Mouse (Mus musculus) intestine, embryonic 16.5 days (tissue): ENCODE data around the gene Use1. TPM values are rescaled to one million over a fixed set of nuclear protein-coding genes. Genes with fewer than 3 reads are reported as not detected.
"Not testable (repeated sequence)": the region's sequence is repeated elsewhere in the genome, so short reads cannot be mapped to it uniquely, and the experiment has no call there.

Experiments used
- ATAC-seq: fragments of 200-750 bp; cut with Nextera tagmentation; 2 replicates; pipeline ENCODE4 v1.8.0; 2017; ENCODE audit warnings: moderate TSS enrichment, moderate library complexity
- H3K27ac ChIP-seq: fragments of 300-500 bp; sonication (generic); 2 replicates; pipeline ENCODE4 v1.5.1; 2014; ENCODE audit warnings: mild to moderate bottlenecking, low read length
- H3K27me3 ChIP-seq: fragments of 300-500 bp; sonication (generic); replicated peaks from 2 replicates; pipeline ENCODE4 v1.6.1; 2014; ENCODE audit warnings: low read length, control low read depth, mixed read lengths; ENCODE audit not compliant: control insufficient read depth, insufficient read depth
- H3K36me3 ChIP-seq: fragments of 300-500 bp; sonication (generic); 2 replicates; pipeline ENCODE4 v1.6.1; 2014; ENCODE audit warnings: low read length, control low read depth; ENCODE audit not compliant: control insufficient read depth, insufficient read depth
- H3K4me1 ChIP-seq: fragments of 300-500 bp; sonication (generic); 2 replicates; pipeline ENCODE4 v1.6.1; 2014; ENCODE audit warnings: low read length, control low read depth, mixed read lengths; ENCODE audit not compliant: control insufficient read depth, insufficient read depth
- H3K4me2 ChIP-seq: fragments of 300-500 bp; sonication (generic); 2 replicates; pipeline ENCODE4 v1.6.1; 2014; ENCODE audit warnings: low read depth, low read length, control low read depth
- H3K4me3 ChIP-seq: fragments of 300-500 bp; sonication (generic); 2 replicates; pipeline ENCODE4 v1.5.1; 2014; ENCODE audit warnings: mild to moderate bottlenecking, low read length
- H3K9ac ChIP-seq: fragments of 300-500 bp; sonication (generic); 2 replicates; pipeline ENCODE4 v1.6.1; 2014; ENCODE audit warnings: low read depth, low read length
- H3K9me3 ChIP-seq: fragments of 300-500 bp; sonication (generic); 2 replicates; pipeline ENCODE4 v1.6.1; 2016; ENCODE audit warnings: low read length, control low read depth; ENCODE audit not compliant: control insufficient read depth
- WGBS: fragments of 180-500 bp; shearing (Covaris S2); extraction: QIAGEN DNeasy Blood & Tissue Kit; methylation state at CpG from one replicate; pipeline ENCODE4 v1.1.7; 2014; 5-methylcytosine and 5-hydroxymethylcytosine counted together
- polyA plus RNA-seq: library from polyadenylated mRNA; unstranded; fragments of >200 nt; fragmentation: Nextera tagmentation; extraction: Ambion mirVana; gene quantifications from 2 replicates; pipeline ENCODE4 v1.2.1, GENCODE M21; 2015

Gene Use1
- 89.5 and 95.8 TPM in 2 replicates for polyA plus RNA-seq

- Histone ChIP-seq H3K9ac (peak within 1 kb of the TSS; percentile 70), H3K4me1 (peaks cover 19% of the 10 kb centered on the region), H3K4me2 (peak within 1 kb of the TSS; percentile 82), H3K4me3 (peak within 1 kb of the TSS; percentile 60), H3K27ac (peak within 1 kb of the TSS; percentile 88), H3K9me3 (no peaks in the 10 kb centered on the region), H3K27me3 (no peaks in the 10 kb centered on the region), H3K36me3 (peaks cover 12% of the 10 kb centered on the region; the same call in 1 of the 2 replicates)
- under 1% methylated on average over 56 of the region's 56 CpGs for WGBS
- peak; percentile 80 for ATAC-seq
These were observed at the start of gene Use1 for GRCm38 (mm10) chr8:71366771-71367528. Use1 (plus strand) TSS chr8:71366848.

- not testable (repeated sequence) for H3K4me1 ChIP-seq, H3K27ac ChIP-seq, H3K36me3 ChIP-seq, H3K9ac ChIP-seq, ATAC-seq, H3K9me3 ChIP-seq, H3K4me2 ChIP-seq, H3K27me3 ChIP-seq, H3K4me3 ChIP-seq
- 88% methylated on average over 5 of the region's 5 CpGs for WGBS
These were observed 48.0 kb upstream of the Use1 start for GRCm38 (mm10) chr8:71318610-71319009.

DNA sequence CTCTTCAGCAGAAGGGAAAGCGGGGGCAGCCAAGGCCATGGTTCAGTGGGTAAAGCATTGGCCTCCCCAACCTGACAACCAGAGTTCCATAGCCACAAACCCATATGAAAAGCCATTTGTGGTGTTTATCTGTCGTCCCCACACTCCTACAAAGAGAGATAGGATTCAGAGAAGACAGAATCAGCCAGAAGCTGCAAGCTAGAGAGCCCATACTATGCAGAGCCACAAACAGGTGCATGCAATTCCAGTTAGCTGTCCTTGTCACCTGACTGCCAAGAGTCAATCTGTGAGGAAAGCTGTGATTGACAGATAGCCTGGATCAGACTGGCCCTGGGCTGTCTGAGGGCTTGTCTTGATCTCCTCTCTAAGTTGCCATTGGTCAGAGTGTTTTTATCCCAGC is 46.9 kb upstream of the Use1 start:
- H3K4me3 ChIP-seq, H3K4me2 ChIP-seq, H3K4me1 ChIP-seq, ATAC-seq, H3K9ac ChIP-seq, H3K9me3 ChIP-seq, H3K27me3 ChIP-seq, H3K27ac ChIP-seq: not testable (repeated sequence)
- H3K36me3 ChIP-seq: peaks cover 16% of the 10 kb centered on the region; the same call in 1 of the 2 replicates
- 90% methylated on average over 2 of the region's 2 CpGs for WGBS

DNA sequence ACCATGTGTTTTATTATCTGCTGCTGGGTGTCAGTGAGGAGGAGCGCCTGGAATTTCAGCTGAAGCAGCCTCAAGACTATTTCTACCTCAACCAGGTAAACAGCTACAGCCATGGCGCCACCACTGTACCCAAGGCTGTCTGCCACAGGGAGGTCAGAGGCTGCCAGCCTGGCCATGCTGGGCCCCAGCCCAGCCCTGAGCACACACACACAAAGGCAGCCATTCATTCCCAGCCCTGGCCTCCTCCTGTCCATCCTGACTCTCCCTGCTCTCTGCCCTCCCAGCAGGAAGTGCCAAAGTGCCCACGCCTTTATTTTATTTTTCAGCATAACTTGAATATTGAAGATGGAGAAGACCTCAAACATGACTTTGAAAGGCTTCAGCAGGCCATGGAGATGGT is 43.7 kb upstream of the Use1 start:
- Histone ChIP-seq H3K4me2 (no peak overlapping the region), H3K9ac (no peak overlapping the region), H3K27me3 (no peaks in the 10 kb centered on the region), H3K9me3 (no peaks in the 10 kb centered on the region), H3K4me1 (0 out of 2 replicates have a peak, but pooled peaks cover 2% of the 10 kb centered on the region), H3K36me3 (peaks cover 24% of the 10 kb centered on the region), H3K27ac (no peak overlapping the region), H3K4me3 (no peak overlapping the region)
- WGBS: 96% methylated on average over 3 of the region's 3 CpGs
- no peak for ATAC-seq

DNA sequence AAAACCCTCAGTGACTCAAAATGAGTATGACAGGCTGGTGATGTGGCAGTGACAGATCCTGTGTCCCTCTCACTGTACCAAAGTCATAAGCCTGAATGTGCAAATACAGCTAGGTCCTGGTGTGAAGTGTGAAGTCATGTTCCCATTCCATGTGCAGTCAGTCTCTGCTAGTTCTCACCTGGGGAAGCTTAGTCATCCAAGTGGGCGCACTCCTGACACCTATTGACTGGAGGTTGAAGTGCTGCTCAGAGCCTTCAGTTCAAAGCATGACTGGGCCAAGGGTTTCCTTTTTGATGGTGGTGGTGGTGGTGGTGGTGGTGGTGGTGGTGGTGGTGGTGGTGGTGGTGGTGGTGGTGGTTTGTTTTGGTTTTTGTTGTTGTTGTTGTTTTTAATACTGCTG is 41.8 kb upstream of the Use1 start:
- WGBS: 89% methylated on average over 1 of the region's 1 CpGs

DNA sequence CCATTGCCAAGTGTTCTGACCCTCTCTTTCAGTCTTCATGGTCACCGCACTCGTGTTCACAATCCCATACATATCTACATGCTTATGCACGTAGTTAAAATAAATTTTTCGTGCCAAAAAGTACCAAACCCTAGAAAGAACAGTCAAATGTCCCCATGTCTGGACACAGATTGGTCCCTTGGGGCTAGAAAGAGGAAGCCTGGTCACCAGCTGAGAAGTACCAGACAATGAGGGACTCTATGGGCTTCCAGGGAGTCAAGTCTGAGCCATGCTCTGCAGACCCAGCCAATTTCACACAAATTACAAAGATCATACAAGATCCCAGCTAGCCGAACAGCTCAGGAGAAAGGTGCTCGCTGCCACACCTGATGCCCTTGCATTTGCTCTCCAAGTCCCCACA is 28.8 kb upstream of the Use1 start:
- not testable (repeated sequence) for H3K4me1 ChIP-seq, H3K4me2 ChIP-seq, H3K27me3 ChIP-seq, H3K4me3 ChIP-seq, ATAC-seq, H3K9me3 ChIP-seq, H3K27ac ChIP-seq, H3K9ac ChIP-seq
- 95% methylated on average over 6 of the region's 6 CpGs for WGBS
- peaks cover 10% of the 10 kb centered on the region; the same call in 1 of the 2 replicates for H3K36me3 ChIP-seq

More for the DNA sequence above, 41.8 kb upstream of the Use1 start:
- Histone ChIP-seq H3K4me1 (0 out of 2 replicates have a peak, but pooled peaks cover 2% of the 10 kb centered on the region), H3K36me3 (peaks cover 25% of the 10 kb centered on the region), H3K4me3 (no peak overlapping the region), H3K9me3 (no peaks in the 10 kb centered on the region), H3K9ac (no peak overlapping the region), H3K27ac (no peak overlapping the region), H3K4me2 (no peak overlapping the region), H3K27me3 (no peaks in the 10 kb centered on the region)
- ATAC-seq: no peak

DNA sequence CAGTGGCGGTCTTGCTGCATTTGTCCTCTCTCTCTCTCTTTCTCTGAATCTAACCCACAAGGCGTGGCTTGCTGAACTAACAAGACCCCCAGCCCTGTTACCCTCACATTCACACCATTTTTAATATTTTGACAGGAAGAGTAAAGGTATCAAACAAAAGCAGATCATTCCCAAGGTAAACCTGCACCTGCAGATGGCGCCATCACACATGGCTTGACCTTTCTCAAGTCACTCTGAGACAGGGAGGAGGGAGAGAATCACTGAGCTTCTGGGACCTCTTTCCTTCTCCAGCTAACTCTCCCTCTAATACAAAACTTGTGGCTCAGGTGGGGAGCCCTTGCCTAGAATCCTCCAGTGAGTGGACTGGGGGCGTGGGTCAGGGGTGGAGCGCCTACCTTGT is 26.0 kb upstream of the Use1 start:
- no peak overlapping the region for H3K4me2 ChIP-seq

DNA sequence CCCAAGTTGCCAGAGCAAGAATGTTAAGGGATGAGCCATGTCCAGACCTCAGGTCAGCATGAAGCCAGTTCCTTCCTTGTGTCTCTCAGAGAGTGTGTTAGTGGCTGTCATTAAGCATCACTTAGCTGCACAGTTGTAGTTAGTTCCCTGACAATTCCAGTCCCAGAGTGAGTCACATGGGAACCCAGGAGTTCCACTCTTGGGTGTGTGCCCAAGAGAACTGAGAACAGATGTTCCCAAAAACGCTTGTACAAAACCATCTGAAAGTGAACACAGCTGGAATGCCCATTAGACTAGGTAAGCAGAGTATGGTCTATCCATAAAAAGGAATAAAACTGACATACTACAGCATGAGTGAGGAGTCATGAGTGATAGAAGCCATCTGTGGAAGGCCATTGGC is 20.1 kb upstream of the Use1 start:
- H3K4me1 ChIP-seq: no peaks in the 10 kb centered on the region
- no peak overlapping the region for H3K4me3 ChIP-seq
- H3K27ac ChIP-seq: no peak overlapping the region
- no peak for ATAC-seq
- H3K27me3 ChIP-seq: no peaks in the 10 kb centered on the region
- H3K9ac ChIP-seq: no peak overlapping the region
- 78% methylated on average over 1 of the region's 1 CpGs for WGBS
- H3K4me2 ChIP-seq: no peak overlapping the region
- no peaks in the 10 kb centered on the region for H3K9me3 ChIP-seq
- peaks cover 20% of the 10 kb centered on the region for H3K36me3 ChIP-seq

More for the DNA sequence above, 26.0 kb upstream of the Use1 start:
- H3K4me3 ChIP-seq: no peak overlapping the region
- no peak overlapping the region for H3K27ac ChIP-seq
- H3K9me3 ChIP-seq: no peaks in the 10 kb centered on the region
- H3K27me3 ChIP-seq: no peaks in the 10 kb centered on the region
- peaks cover 8% of the 10 kb centered on the region; the same call in 1 of the 2 replicates for H3K36me3 ChIP-seq
- WGBS: 74% methylated on average over 5 of the region's 5 CpGs
- ATAC-seq: no peak
- no peak overlapping the region for H3K9ac ChIP-seq
- no peaks in the 10 kb centered on the region for H3K4me1 ChIP-seq

- Histone ChIP-seq H3K9ac (no peak overlapping the region), H3K36me3 (peaks cover 19% of the 10 kb centered on the region), H3K9me3 (no peaks in the 10 kb centered on the region), H3K4me1 (no peaks in the 10 kb centered on the region), H3K27me3 (no peaks in the 10 kb centered on the region), H3K27ac (no peak overlapping the region), H3K4me3 (no peak overlapping the region), H3K4me2 (no peak overlapping the region)
- WGBS: 65% methylated on average over 3 of the region's 3 CpGs
- no peak for ATAC-seq
These were observed 15.5 kb upstream of the Use1 start for GRCm38 (mm10) chr8:71351117-71351516.
